Mouse (Mus musculus): Measurements from ENCODE around the gene Psd. TPM values are rescaled to one million over a fixed set of nuclear protein-coding genes. Genes with fewer than 3 reads are reported as not detected.

Gene Psd
- polyA plus RNA-seq, 1 experiment from 2014 or later, result 3.3 TPM

MicroRNAs within 50 kb of the gene (microRNA counts, 519-probe panel; counts per million panel counts)
- 2,625 counts per million, percentile 72 among the panel's probes with 10 or more counts for microRNA mmu-miR-146b

Small RNAs within 50 kb of the gene (microRNA-seq; reads per million reads assigned to microRNA genes)
- 2.5 reads per million, percentile 4 among the genes with 10 or more reads in this experiment for gene Mir146b

Other genes with a start within 250 kb of the Psd start
- gene Elovl3, start 195.3 kb downstream of the Psd start, polyA plus RNA-seq (2015; fragmentation: Nextera tagmentation; extraction: Ambion mirVana), result 0.06 and 0.19 TPM in 2 replicates
- 0.14 TPM in 1 of 2 replicates, not detected in the other for gene Pitx3, start 178.8 kb downstream of the Psd start, polyA plus RNA-seq (2015; fragmentation: Nextera tagmentation; extraction: Ambion mirVana)
- 14.8 and 15.3 TPM in 2 replicates for gene Gbf1, start 174.6 kb downstream of the Psd start, polyA plus RNA-seq (2015; fragmentation: Nextera tagmentation; extraction: Ambion mirVana)
- 3.0 and 3.8 TPM in 2 replicates for gene Nfkb2, start 22.8 kb downstream of the Psd start, polyA plus RNA-seq (2015; fragmentation: Nextera tagmentation; extraction: Ambion mirVana)
- gene Fbxl15, start 1.0 kb upstream of the Psd start, polyA plus RNA-seq (2015; fragmentation: Nextera tagmentation; extraction: Ambion mirVana), result 11.1 and 11.6 TPM in 2 replicates
- 67.3 and 67.6 TPM in 2 replicates for gene Cuedc2, start 11.5 kb upstream of the Psd start, polyA plus RNA-seq (2015; fragmentation: Nextera tagmentation; extraction: Ambion mirVana)
- gene Mfsd13a, start 14.0 kb upstream of the Psd start, polyA plus RNA-seq (2015; fragmentation: Nextera tagmentation; extraction: Ambion mirVana), result 11.2 and 13.8 TPM in 2 replicates
- 0.36 and 0.40 TPM in 2 replicates for gene 2310034G01Rik, start 23.1 kb upstream of the Psd start, polyA plus RNA-seq (2015; fragmentation: Nextera tagmentation; extraction: Ambion mirVana)
- 45.2 and 48.6 TPM in 2 replicates for gene Actr1a, start 68.6 kb upstream of the Psd start, polyA plus RNA-seq (2015; fragmentation: Nextera tagmentation; extraction: Ambion mirVana)
- 5.0 and 5.7 TPM in 2 replicates for gene Sufu, start 69.7 kb upstream of the Psd start, polyA plus RNA-seq (2015; fragmentation: Nextera tagmentation; extraction: Ambion mirVana)
- gene Trim8, start 174.5 kb upstream of the Psd start, polyA plus RNA-seq (2015; fragmentation: Nextera tagmentation; extraction: Ambion mirVana), result 7.7 and 10.5 TPM in 2 replicates
- gene Arl3, start 246.0 kb upstream of the Psd start, polyA plus RNA-seq (2015; fragmentation: Nextera tagmentation; extraction: Ambion mirVana), result 23.6 and 27.1 TPM in 2 replicates
- 33.4 and 37.6 TPM in 2 replicates for gene Sfxn2, start 246.2 kb upstream of the Psd start, polyA plus RNA-seq (2015; fragmentation: Nextera tagmentation; extraction: Ambion mirVana)